Mouse (Mus musculus): ENCODE data around the gene Tnrc6b. TPM values are rescaled to one million over a fixed set of nuclear protein-coding genes. Genes with fewer than 3 reads are reported as not detected.

The Tnrc6b gene
- total RNA-seq, 1 experiment from 2014 or later, result 40.9 TPM

Other genes with a start within 250 kb of the Tnrc6b start
- gene Enthd1, start 146.2 kb upstream of the Tnrc6b start, total RNA-seq (2017), result not detected in 2 replicates
- 2.6 and 2.9 TPM in 2 replicates for gene Grap2, start 138.7 kb upstream of the Tnrc6b start, total RNA-seq (2017)
- 0.25 TPM in 1 of 2 replicates, not detected in the other for gene Fam83f, start 39.5 kb upstream of the Tnrc6b start, total RNA-seq (2017)
- gene Adsl, start 237.2 kb downstream of the Tnrc6b start, total RNA-seq (2017), result 167 and 175 TPM in 2 replicates